Mouse (Mus musculus): ENCODE data around the gene Lrrc34. TPM values are rescaled to one million over a fixed set of nuclear protein-coding genes. Genes with fewer than 3 reads are reported as not detected.

The Lrrc34 gene
- polyA plus RNA-seq, 1 experiment = 0.21 TPM

GRCm38 (mm10) chr3:30599711-30600545 lies 47.7 kb downstream of the Lrrc34 start, which contains the start of gene Actrt3:
Gene Actrt3 (minus strand): TSS chr3:30599939.
- Histone ChIP-seq H3K27me3 (ENCODE audit: control insufficient read depth, insufficient read depth, low read length) (no peaks in the 10 kb centered on the region), H3K4me1 (ENCODE audit: control insufficient read depth, insufficient read depth, low read length) (no peaks in the 10 kb centered on the region), H3K4me3 (replicated peaks; ENCODE audit: insufficient read depth, low read depth, low read length) (peak within 1 kb of the TSS; percentile 98), H3K27ac (ENCODE audit: insufficient read depth, low read length) (peak within 1 kb of the TSS; percentile 90)
- 2% methylated on average over 32 of the region's 32 CpGs for WGBS
- TF ChIP-seq POLR2A (IDR thresholded peaks at IDR 0.05; ENCODE audit: borderline replicate concordance, insufficient read depth, low read length) (peak; percentile 57), CTCF (IDR thresholded peaks at IDR 0.05; ENCODE audit: borderline replicate concordance, insufficient read depth, low read depth, low read length) (no peak)
- peak; percentile 84 for DNase-seq

- Histone ChIP-seq H3K4me1 (ENCODE audit: control insufficient read depth, insufficient read depth, low read length) (no peaks in the 10 kb centered on the region), H3K4me3 (replicated peaks; ENCODE audit: insufficient read depth, low read depth, low read length) (no peak overlapping the region), H3K27ac (ENCODE audit: insufficient read depth, low read length) (no peak overlapping the region), H3K27me3 (ENCODE audit: control insufficient read depth, insufficient read depth, low read length) (no peaks in the 10 kb centered on the region)
- no peak for DNase-seq
- WGBS = 84% methylated on average over 7 of the region's 7 CpGs
- TF ChIP-seq POLR2A (IDR thresholded peaks at IDR 0.05; ENCODE audit: borderline replicate concordance, insufficient read depth, low read length) = no peak
- no peak for TF ChIP-seq CTCF (IDR thresholded peaks at IDR 0.05; ENCODE audit: borderline replicate concordance, insufficient read depth, low read depth, low read length)
Measured at GRCm38 (mm10) chr3:30597271-30597670, 50.4 kb downstream of the Lrrc34 start.

- under 1% methylated on average over 62 of the region's 62 CpGs for WGBS
- H3K4me1 ChIP-seq (ENCODE audit: control insufficient read depth, insufficient read depth, low read length) = no peaks in the 10 kb centered on the region
- peak; percentile 25; the same call in 1 of the 2 replicates for TF ChIP-seq POLR2A (IDR thresholded peaks at IDR 0.05; ENCODE audit: borderline replicate concordance, insufficient read depth, low read length)
- TF ChIP-seq CTCF (IDR thresholded peaks at IDR 0.05; ENCODE audit: borderline replicate concordance, insufficient read depth, low read depth, low read length) = no peak
- H3K27ac ChIP-seq (ENCODE audit: insufficient read depth, low read length) = peak overlapping the region; percentile 22
- peak overlapping the region; percentile 81 for H3K4me3 ChIP-seq (replicated peaks; ENCODE audit: insufficient read depth, low read depth, low read length)
- peak; percentile 63 to 67 for DNase-seq
- no peaks in the 10 kb centered on the region for H3K27me3 ChIP-seq (ENCODE audit: control insufficient read depth, insufficient read depth, low read length)
Measured at GRCm38 (mm10) chr3:30595111-30595832, 52.4 kb downstream of the Lrrc34 start.

GRCm38 (mm10) chr3:30593719-30594485 lies 53.8 kb downstream of the Lrrc34 start:
- no peak for DNase-seq
- Histone ChIP-seq H3K4me1 (ENCODE audit: control insufficient read depth, insufficient read depth, low read length) (no peaks in the 10 kb centered on the region), H3K27ac (ENCODE audit: insufficient read depth, low read length) (no peak overlapping the region), H3K27me3 (ENCODE audit: control insufficient read depth, insufficient read depth, low read length) (no peaks in the 10 kb centered on the region), H3K4me3 (replicated peaks; ENCODE audit: insufficient read depth, low read depth, low read length) (no peak overlapping the region)
- WGBS = 77% methylated on average over 4 of the region's 4 CpGs
- TF ChIP-seq POLR2A (IDR thresholded peaks at IDR 0.05; ENCODE audit: borderline replicate concordance, insufficient read depth, low read length) (no peak), CTCF (IDR thresholded peaks at IDR 0.05; ENCODE audit: borderline replicate concordance, insufficient read depth, low read depth, low read length) (no peak)

- 1% methylated on average over 2 of the region's 2 CpGs for WGBS
- H3K4me1 ChIP-seq (ENCODE audit: control insufficient read depth, insufficient read depth, low read length) = no peaks in the 10 kb centered on the region
- no peak overlapping the region for H3K27ac ChIP-seq (ENCODE audit: insufficient read depth, low read length)
- H3K4me3 ChIP-seq (replicated peaks; ENCODE audit: insufficient read depth, low read depth, low read length) = no peak overlapping the region
- no peaks in the 10 kb centered on the region for H3K27me3 ChIP-seq (ENCODE audit: control insufficient read depth, insufficient read depth, low read length)
- peak; percentile 40 for TF ChIP-seq CTCF (IDR thresholded peaks at IDR 0.05; ENCODE audit: borderline replicate concordance, insufficient read depth, low read depth, low read length)
- TF ChIP-seq POLR2A (IDR thresholded peaks at IDR 0.05; ENCODE audit: borderline replicate concordance, insufficient read depth, low read length) = no peak
- peak; percentile 31 to 51 for DNase-seq
Measured at GRCm38 (mm10) chr3:30592418-30592853, 55.2 kb downstream of the Lrrc34 start.

- WGBS = 54% methylated on average over 6 of the region's 6 CpGs
- no peak for DNase-seq
Measured at GRCm38 (mm10) chr3:30588865-30589264, 58.8 kb downstream of the Lrrc34 start.

More at GRCm38 (mm10) chr3:30588865-30589264, 58.8 kb downstream of the Lrrc34 start:
- Histone ChIP-seq H3K4me1 (ENCODE audit: control insufficient read depth, insufficient read depth, low read length) (no peaks in the 10 kb centered on the region), H3K27me3 (ENCODE audit: control insufficient read depth, insufficient read depth, low read length) (no peaks in the 10 kb centered on the region), H3K27ac (ENCODE audit: insufficient read depth, low read length) (no peak overlapping the region), H3K4me3 (replicated peaks; ENCODE audit: insufficient read depth, low read depth, low read length) (no peak overlapping the region)
- no peak for TF ChIP-seq POLR2A (IDR thresholded peaks at IDR 0.05; ENCODE audit: borderline replicate concordance, insufficient read depth, low read length)
- no peak for TF ChIP-seq CTCF (IDR thresholded peaks at IDR 0.05; ENCODE audit: borderline replicate concordance, insufficient read depth, low read depth, low read length)

Other genes starting within 250 kb of the Lrrc34 start
- 2.6 and 4.3 TPM in 2 replicates for gene Mecom, start 99.9 kb downstream of the Lrrc34 start, polyA plus RNA-seq (2012; rRNA removed)
- 1.8 and 2.5 TPM in 2 replicates for gene Actrt3, start 47.9 kb downstream of the Lrrc34 start, polyA plus RNA-seq (2012; rRNA removed)
- 16.7 and 21.6 TPM in 2 replicates for gene Mynn, start 45.8 kb downstream of the Lrrc34 start, polyA plus RNA-seq (2012; rRNA removed)
- not detected in 2 replicates for gene Lrriq4, start 3.4 kb downstream of the Lrrc34 start, polyA plus RNA-seq (2012; rRNA removed)
- not detected in 2 replicates for gene Lrrc31, start 52.0 kb upstream of the Lrrc34 start, polyA plus RNA-seq (2012; rRNA removed)
- gene Samd7, start 98.4 kb upstream of the Lrrc34 start, polyA plus RNA-seq (2012; rRNA removed) = 0.05 and 0.15 TPM in 2 replicates
- 102 and 111 TPM in 2 replicates for gene Sec62, start 145.0 kb upstream of the Lrrc34 start, polyA plus RNA-seq (2012; rRNA removed)
- 0.72 and 1.1 TPM in 2 replicates for gene Gpr160, start 208.1 kb upstream of the Lrrc34 start, polyA plus RNA-seq (2012; rRNA removed)